Mouse (Mus musculus) midbrain, embryonic 15.5 days (tissue): ENCODE measurements around the gene C530008M17Rik. TPM values are rescaled to one million over a fixed set of nuclear protein-coding genes. Genes with fewer than 3 reads are reported as not detected.
A peak's percentile ranks its signal among the peaks of the same experiment; 100 is the strongest.

Experiments
- ATAC-seq: fragments of 200-750 bp; cut with Nextera tagmentation; replicated peaks from 2 replicates; pipeline ENCODE4 v1.8.0; 2017; ENCODE audit warnings: moderate TSS enrichment
- H3K27ac ChIP-seq: fragments of 300-500 bp; sonication (generic); 2 replicates; pipeline ENCODE4 v1.5.1; 2015; ENCODE audit warnings: mild to moderate bottlenecking, inconsistent platforms
- H3K27me3 ChIP-seq: fragments of 300-500 bp; sonication (generic); replicated peaks from 2 replicates; pipeline ENCODE4 v1.6.1; 2015; ENCODE audit warnings: inconsistent platforms
- H3K36me3 ChIP-seq: fragments of 300-500 bp; sonication (generic); replicated peaks from 2 replicates; pipeline ENCODE4 v1.6.1; 2015; ENCODE audit warnings: inconsistent platforms
- H3K4me1 ChIP-seq: fragments of 300-500 bp; sonication (generic); 2 replicates; pipeline ENCODE4 v1.6.1; 2015; ENCODE audit warnings: inconsistent platforms
- H3K4me2 ChIP-seq: fragments of 300-500 bp; sonication (generic); 2 replicates; pipeline ENCODE4 v1.6.1; 2015; ENCODE audit warnings: inconsistent platforms, mild to moderate bottlenecking, moderate library complexity
- H3K4me3 ChIP-seq: fragments of 300-500 bp; sonication (generic); 2 replicates; pipeline ENCODE4 v1.5.1; 2015; ENCODE audit warnings: mild to moderate bottlenecking, inconsistent platforms
- H3K9ac ChIP-seq: fragments of 300-500 bp; sonication (generic); 2 replicates; pipeline ENCODE4 v1.6.1; 2015; ENCODE audit warnings: mild to moderate bottlenecking, inconsistent platforms
- H3K9me3 ChIP-seq: fragments of 300-500 bp; sonication (generic); 2 replicates; pipeline ENCODE4 v1.6.1; 2016; ENCODE audit warnings: inconsistent platforms
- WGBS: fragments of 180-500 bp; shearing (Covaris S2); methylation state at CpG from one replicate; pipeline ENCODE4 v1.1.7; 2015; ENCODE audit warnings: mixed read lengths; 5-methylcytosine and 5-hydroxymethylcytosine counted together
- polyA plus RNA-seq: library from polyadenylated mRNA; unstranded; fragments of >200 nt; fragmentation: Nextera tagmentation; extraction: Ambion mirVana; gene quantifications from 2 replicates; pipeline ENCODE4 v1.2.1, GENCODE M21; 2015

The C530008M17Rik gene
- polyA plus RNA-seq, 1 experiment from 2014 or later: 79.5 TPM

- Histone ChIP-seq H3K36me3 (0 out of 2 replicates have a peak, but pooled peaks cover 4% of the 10 kb centered on the region), H3K27ac (peak overlapping the region; percentile 48; the same call in 1 of the 2 replicates), H3K4me1 (peaks cover 39% of the 10 kb centered on the region), H3K9me3 (no peaks in the 10 kb centered on the region), H3K9ac (no peak overlapping the region), H3K27me3 (no peaks in the 10 kb centered on the region), H3K4me2 (no peak overlapping the region), H3K4me3 (no peak overlapping the region)
- no peak for ATAC-seq
- WGBS: 58% methylated on average over 6 of the region's 6 CpGs
These were observed 107.4 kb downstream of the C530008M17Rik start for GRCm38 (mm10) chr5:76763731-76764130.

GRCm38 (mm10) chr5:76769014-76769413, 112.7 kb downstream of the C530008M17Rik start:
- H3K9ac ChIP-seq: no peak overlapping the region
- no peak for ATAC-seq
- H3K4me2 ChIP-seq: no peak overlapping the region
- H3K36me3 ChIP-seq: peaks cover 9% of the 10 kb centered on the region; the same call in 1 of the 2 replicates
- no peak overlapping the region for H3K27ac ChIP-seq
- no peaks in the 10 kb centered on the region for H3K27me3 ChIP-seq
- H3K9me3 ChIP-seq: no peaks in the 10 kb centered on the region
- H3K4me1 ChIP-seq: peaks cover 12% of the 10 kb centered on the region; the same call in 1 of the 2 replicates
- no peak overlapping the region for H3K4me3 ChIP-seq
- 76% methylated on average over 3 of the region's 3 CpGs for WGBS

GRCm38 (mm10) chr5:76769572-76769971, 113.3 kb downstream of the C530008M17Rik start:
- no peak overlapping the region for H3K4me2 ChIP-seq
- H3K9me3 ChIP-seq: no peaks in the 10 kb centered on the region
- peaks cover 9% of the 10 kb centered on the region; the same call in 1 of the 2 replicates for H3K36me3 ChIP-seq
- 90% methylated on average over 15 of the region's 15 CpGs for WGBS
- no peak overlapping the region for H3K4me3 ChIP-seq
- ATAC-seq: no peak
- peaks cover 6% of the 10 kb centered on the region; the same call in 1 of the 2 replicates for H3K4me1 ChIP-seq
- H3K9ac ChIP-seq: no peak overlapping the region
- no peak overlapping the region for H3K27ac ChIP-seq
- H3K27me3 ChIP-seq: no peaks in the 10 kb centered on the region

GRCm38 (mm10) chr5:76771371-76771770, 115.1 kb downstream of the C530008M17Rik start:
- Histone ChIP-seq H3K4me3 (no peak overlapping the region), H3K9me3 (no peaks in the 10 kb centered on the region), H3K36me3 (peaks cover 5% of the 10 kb centered on the region; the same call in 1 of the 2 replicates), H3K9ac (no peak overlapping the region), H3K27me3 (no peaks in the 10 kb centered on the region), H3K4me2 (no peak overlapping the region), H3K4me1 (peaks cover 2% of the 10 kb centered on the region; the same call in 1 of the 2 replicates), H3K27ac (no peak overlapping the region)
- WGBS: 81% methylated on average over 5 of the region's 5 CpGs
- no peak for ATAC-seq

GRCm38 (mm10) chr5:76772831-76773230, 116.5 kb downstream of the C530008M17Rik start:
- Histone ChIP-seq H3K4me1 (peaks cover 2% of the 10 kb centered on the region; the same call in 1 of the 2 replicates), H3K4me3 (no peak overlapping the region), H3K27ac (no peak overlapping the region), H3K9me3 (no peaks in the 10 kb centered on the region), H3K27me3 (no peaks in the 10 kb centered on the region), H3K9ac (no peak overlapping the region), H3K36me3 (peaks cover 5% of the 10 kb centered on the region; the same call in 1 of the 2 replicates), H3K4me2 (no peak overlapping the region)
- 50% methylated on average over 4 of the region's 4 CpGs for WGBS
- no peak for ATAC-seq

- 84% methylated on average over 9 of the region's 9 CpGs for WGBS
- peaks cover 2% of the 10 kb centered on the region for H3K4me1 ChIP-seq
- peaks cover 5% of the 10 kb centered on the region; the same call in 1 of the 2 replicates for H3K36me3 ChIP-seq
- no peak overlapping the region for H3K9ac ChIP-seq
- H3K4me2 ChIP-seq: no peak overlapping the region
- no peak for ATAC-seq
- no peak overlapping the region for H3K27ac ChIP-seq
- no peaks in the 10 kb centered on the region for H3K9me3 ChIP-seq
- H3K27me3 ChIP-seq: no peaks in the 10 kb centered on the region
- H3K4me3 ChIP-seq: no peak overlapping the region
These were observed 117.3 kb downstream of the C530008M17Rik start for GRCm38 (mm10) chr5:76773492-76774158.

- no peak overlapping the region for H3K4me2 ChIP-seq
- H3K4me3 ChIP-seq: no peak overlapping the region
- H3K9me3 ChIP-seq: no peaks in the 10 kb centered on the region
- no peak overlapping the region for H3K9ac ChIP-seq
- no peaks in the 10 kb centered on the region for H3K36me3 ChIP-seq
- H3K27me3 ChIP-seq: no peaks in the 10 kb centered on the region
- H3K27ac ChIP-seq: 0 out of 2 replicates have a peak overlapping the region, but pooled peaks have one; percentile 42
- ATAC-seq: no peak
- peaks cover 40% of the 10 kb centered on the region for H3K4me1 ChIP-seq
- WGBS: 43% methylated on average over 14 of the region's 14 CpGs
These were observed 122.8 kb downstream of the C530008M17Rik start for GRCm38 (mm10) chr5:76779094-76779615.

GRCm38 (mm10) chr5:76781943-76782342, 125.6 kb downstream of the C530008M17Rik start:
- peak; percentile 12; the same call in 1 of the 2 replicates for ATAC-seq
- Histone ChIP-seq H3K4me1 (peaks cover 45% of the 10 kb centered on the region), H3K36me3 (no peaks in the 10 kb centered on the region), H3K9ac (no peak overlapping the region), H3K27ac (peak overlapping the region; percentile 82), H3K4me3 (no peak overlapping the region), H3K9me3 (no peaks in the 10 kb centered on the region), H3K27me3 (no peaks in the 10 kb centered on the region), H3K4me2 (no peak overlapping the region)
- WGBS: 74% methylated on average over 13 of the region's 13 CpGs

- Histone ChIP-seq H3K36me3 (0 out of 2 replicates have a peak, but pooled peaks cover 3% of the 10 kb centered on the region), H3K4me2 (peak overlapping the region; percentile 13; the same call in 1 of the 2 replicates)
- WGBS: 12% methylated on average over 7 of the region's 7 CpGs
These were observed 126.2 kb downstream of the C530008M17Rik start for GRCm38 (mm10) chr5:76782414-76783103.

GRCm38 (mm10) chr5:76783104-76783441, 126.8 kb downstream of the C530008M17Rik start:
- peak; percentile 3; the same call in 1 of the 2 replicates for ATAC-seq
- Histone ChIP-seq H3K9ac (no peak overlapping the region), H3K4me1 (peaks cover 45% of the 10 kb centered on the region), H3K27ac (peak overlapping the region; percentile 82), H3K36me3 (0 out of 2 replicates have a peak, but pooled peaks cover 3% of the 10 kb centered on the region), H3K4me3 (no peak overlapping the region), H3K4me2 (0 out of 2 replicates have a peak overlapping the region, but pooled peaks have one; percentile 13), H3K9me3 (no peaks in the 10 kb centered on the region), H3K27me3 (no peaks in the 10 kb centered on the region)
- WGBS: 11% methylated on average over 8 of the region's 8 CpGs

More at GRCm38 (mm10) chr5:76782414-76783103, 126.2 kb downstream of the C530008M17Rik start:
- peak; percentile 71 for ATAC-seq
- Histone ChIP-seq H3K9ac (no peak overlapping the region), H3K9me3 (no peaks in the 10 kb centered on the region), H3K4me3 (no peak overlapping the region), H3K4me1 (peaks cover 45% of the 10 kb centered on the region), H3K27ac (peak overlapping the region; percentile 82), H3K27me3 (no peaks in the 10 kb centered on the region)

- Histone ChIP-seq H3K36me3 (peaks cover 3% of the 10 kb centered on the region; the same call in 1 of the 2 replicates), H3K4me3 (no peak overlapping the region), H3K27me3 (no peaks in the 10 kb centered on the region), H3K4me2 (no peak overlapping the region), H3K4me1 (peaks cover 39% of the 10 kb centered on the region), H3K27ac (0 out of 2 replicates have a peak overlapping the region, but pooled peaks have one; percentile 42), H3K9me3 (no peaks in the 10 kb centered on the region), H3K9ac (no peak overlapping the region)
- WGBS: 82% methylated on average over 7 of the region's 7 CpGs
- ATAC-seq: no peak
These were observed 127.9 kb downstream of the C530008M17Rik start for GRCm38 (mm10) chr5:76784151-76784723.

- H3K27ac ChIP-seq: no peak overlapping the region
- H3K36me3 ChIP-seq: peaks cover 3% of the 10 kb centered on the region; the same call in 1 of the 2 replicates
- 84% methylated on average over 6 of the region's 6 CpGs for WGBS
- H3K4me3 ChIP-seq: no peak overlapping the region
- H3K4me1 ChIP-seq: peaks cover 33% of the 10 kb centered on the region
- no peaks in the 10 kb centered on the region for H3K27me3 ChIP-seq
- H3K9ac ChIP-seq: no peak overlapping the region
- no peak overlapping the region for H3K4me2 ChIP-seq
- ATAC-seq: no peak
- no peaks in the 10 kb centered on the region for H3K9me3 ChIP-seq
These were observed 128.7 kb downstream of the C530008M17Rik start for GRCm38 (mm10) chr5:76785013-76785412.
